Mouse (Mus musculus) bone marrow, adult 2 months (tissue): ENCODE data around the gene Tgfbr2.

ENCODE experiments used
- CTCF ChIP-seq: fragments of 200-500 bp; IDR thresholded peaks from 2 replicates; pipeline ENCODE4 v1.5.1; 2011; ENCODE audit warnings: low read length, control low read depth; ENCODE audit not compliant: control insufficient read depth, insufficient read depth
- POLR2A ChIP-seq: fragments of 200-500 bp; IDR thresholded peaks from 2 replicates; pipeline ENCODE4 v1.6.1; 2011; ENCODE audit warnings: low read depth, mild to moderate bottlenecking, control low read depth, low read length, borderline replicate concordance; ENCODE audit not compliant: control insufficient read depth

DNA sequence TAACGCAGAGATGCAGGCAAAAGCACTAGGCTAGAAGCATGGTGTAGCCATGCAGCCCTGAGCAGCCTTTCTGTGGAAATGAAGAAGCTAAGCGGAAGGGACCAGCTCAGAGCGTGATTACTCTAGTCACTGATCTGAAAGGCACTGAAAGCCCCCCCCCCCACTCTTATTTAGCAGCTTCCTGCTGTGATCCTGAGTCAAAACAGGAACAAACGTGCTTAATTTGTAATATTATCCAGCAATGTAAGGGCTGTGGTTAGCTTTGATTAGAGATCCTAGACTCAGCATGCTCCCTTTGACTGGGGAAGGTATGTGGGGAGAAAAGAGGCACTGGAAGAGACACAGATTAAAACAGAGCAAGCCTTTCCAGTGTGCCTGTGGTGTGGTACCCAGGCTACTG, 48.7 kb downstream of the Tgfbr2 start:
- TF ChIP-seq POLR2A (no peak), CTCF (no peak)
